Mouse (Mus musculus) small intestine, adult 2 months (tissue): ENCODE measurements around the gene Klf9.

ENCODE experiments used
- CTCF ChIP-seq: fragments of 200-500 bp; IDR thresholded peaks from 2 replicates; pipeline ENCODE4 v1.5.1; 2012; ENCODE audit warnings: low read depth, mild to moderate bottlenecking, control low read depth, inconsistent platforms, low read length, moderate library complexity, mixed read lengths; ENCODE audit not compliant: insufficient replicate concordance, insufficient read length; ENCODE audit errors: extremely low read depth
- POLR2A ChIP-seq: fragments of 200-500 bp; IDR thresholded peaks from 2 replicates; pipeline ENCODE4 v1.6.1; 2012; ENCODE audit warnings: low read depth, mild to moderate bottlenecking, control low read depth, inconsistent platforms, low read length, moderate library complexity

GRCm38 (mm10) chr19:23139756-23140470 is 1.1 kb upstream of the Klf9 start:
- TF ChIP-seq CTCF (no peak), POLR2A (no peak)
